Mouse (Mus musculus) spleen, postnatal 14 days (tissue): ENCODE data around the gene Dtd2.
A peak's percentile ranks its signal among the peaks of the same experiment; 100 is the strongest.

Source experiments
- DNase-seq, 2 experiments: peaks; one replicate each; pipeline ENCODE4 v3.0.0; 2021 to 2022; ENCODE audit warnings: low spot score in 2 of 2

The Dtd2 gene

GRCm38 (mm10) chr12:51985163-51985748 lies 21.0 kb downstream of the Dtd2 start:
- no peak for DNase-seq

- DNase-seq: no peak
Measured at GRCm38 (mm10) chr12:51983625-51984024, 22.7 kb downstream of the Dtd2 start.

DNA sequence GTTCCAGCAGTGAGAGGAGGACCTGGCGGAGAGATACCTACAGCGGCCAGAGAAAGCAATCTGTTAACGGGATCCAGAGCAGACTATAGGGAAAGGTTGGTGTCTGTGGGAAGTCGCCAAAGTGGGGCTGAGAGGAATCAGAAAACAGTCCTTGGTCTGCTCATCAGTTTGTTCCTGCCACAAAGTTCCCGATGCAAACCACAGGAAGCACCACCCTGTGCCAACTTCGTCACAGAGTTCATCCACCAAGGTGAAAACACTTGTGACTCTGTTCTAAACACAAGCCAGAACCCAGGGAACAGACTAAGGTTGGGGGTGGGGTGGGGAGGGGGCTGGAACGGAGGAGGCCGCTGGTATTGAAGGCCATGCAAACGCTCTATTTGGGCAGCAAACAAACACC lies 29.8 kb downstream of the Dtd2 start:
- no peak for DNase-seq

GRCm38 (mm10) chr12:51974381-51974780 lies 31.9 kb downstream of the Dtd2 start:
- DNase-seq: no peak

DNA sequence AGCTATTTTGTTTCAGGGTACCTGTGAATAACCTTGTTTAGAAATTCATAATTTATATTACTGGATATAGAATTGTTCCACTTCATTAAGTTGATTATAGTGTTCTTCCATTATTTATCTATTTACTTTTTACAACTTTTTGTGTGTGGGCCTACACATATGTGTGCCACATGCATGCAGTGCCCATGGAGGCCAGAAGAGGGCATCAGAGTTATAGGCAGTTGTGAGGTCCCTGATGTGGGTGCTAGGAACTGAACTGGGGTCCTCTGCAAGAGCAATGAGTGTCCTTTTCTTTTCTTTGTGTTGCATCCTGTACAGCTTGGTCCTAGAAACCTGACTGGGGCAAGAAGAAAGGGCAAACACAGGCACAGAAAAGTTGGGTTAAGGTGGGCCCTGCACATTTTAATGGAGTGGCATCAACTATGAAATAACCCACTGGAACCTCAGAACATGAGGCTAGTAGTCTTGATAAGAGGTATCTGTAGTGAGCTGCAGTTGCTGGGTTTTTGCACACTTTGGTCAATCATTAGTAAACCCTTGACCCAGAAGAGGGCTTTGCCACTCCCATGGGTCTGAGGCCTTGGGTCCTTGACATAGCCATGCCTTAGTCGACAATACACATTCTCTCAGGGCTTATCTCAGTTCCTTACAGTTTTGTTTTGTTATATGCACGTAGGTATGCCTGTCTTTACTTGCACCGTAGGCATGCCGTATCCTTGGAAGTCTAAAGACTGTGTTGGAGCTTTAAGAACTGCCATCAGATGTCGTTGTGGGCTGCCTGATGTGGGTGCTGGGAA lies 33.8 kb downstream of the Dtd2 start:
- DNase-seq: no peak

DNA sequence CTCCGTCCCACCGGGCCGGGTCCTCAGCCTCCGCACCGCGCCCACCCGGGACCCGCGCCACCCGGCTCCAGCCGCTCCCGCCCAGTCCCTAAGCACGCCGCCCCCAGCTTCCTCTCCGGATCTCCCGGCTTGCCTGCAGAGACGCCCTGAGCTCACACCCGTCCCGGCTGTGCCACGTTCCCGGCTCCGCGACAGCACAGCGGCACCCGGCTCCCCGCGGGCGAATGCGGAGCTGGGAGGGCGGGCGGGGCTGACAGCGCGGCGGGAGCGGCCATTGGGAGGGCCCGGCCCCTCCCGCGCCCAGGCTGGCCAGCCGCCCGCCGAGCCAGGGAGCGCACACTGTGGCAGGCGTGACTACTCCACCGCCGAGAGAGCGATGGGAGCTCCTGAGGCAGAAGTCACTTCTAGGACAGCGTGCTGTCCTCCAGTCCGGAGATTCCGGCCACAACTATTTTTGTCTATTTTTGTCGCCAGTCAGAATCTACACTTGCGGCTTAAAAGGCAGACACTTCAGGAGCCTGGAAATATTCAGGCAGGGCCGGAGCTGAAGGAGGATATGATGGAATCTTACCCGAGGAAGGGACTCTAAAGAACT lies 35.1 kb downstream of the Dtd2 start, which contains the start of gene Heatr5a:
TSS of gene Heatr5a (minus strand) at position 252 of the 595 bp plus-strand sequence.
- peak; percentile 83 to 87 for DNase-seq

- DNase-seq: peak in 1 of 2 experiments; percentile 47
Measured at GRCm38 (mm10) chr12:51970352-51971069, 35.8 kb downstream of the Dtd2 start.

DNA sequence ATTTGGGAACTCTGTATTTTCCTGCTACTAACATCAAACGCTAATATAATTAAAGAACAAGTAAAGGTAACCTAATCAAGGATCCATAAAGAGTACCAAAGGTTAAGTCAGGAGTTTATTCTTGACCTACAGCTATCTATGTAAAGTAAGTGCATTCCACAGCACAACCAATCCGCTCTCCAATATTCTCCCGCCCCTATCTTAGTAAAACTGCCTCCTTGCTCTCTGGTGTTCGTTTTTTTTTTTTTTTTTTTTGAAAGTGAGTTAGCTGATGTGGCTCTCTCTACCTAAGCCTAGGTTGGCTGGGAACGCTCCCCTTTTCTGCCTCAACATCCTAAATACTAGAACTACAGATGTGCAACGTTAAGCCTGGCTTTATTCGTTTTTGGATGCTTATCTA lies 36.4 kb downstream of the Dtd2 start:
- no peak for DNase-seq

GRCm38 (mm10) chr12:51969092-51969491 lies 37.2 kb downstream of the Dtd2 start:
- no peak for DNase-seq

- DNase-seq: no peak
Measured at GRCm38 (mm10) chr12:51967915-51968595, 38.2 kb downstream of the Dtd2 start.

GRCm38 (mm10) chr12:51957626-51958025 lies 48.7 kb downstream of the Dtd2 start:
- no peak for DNase-seq

DNA sequence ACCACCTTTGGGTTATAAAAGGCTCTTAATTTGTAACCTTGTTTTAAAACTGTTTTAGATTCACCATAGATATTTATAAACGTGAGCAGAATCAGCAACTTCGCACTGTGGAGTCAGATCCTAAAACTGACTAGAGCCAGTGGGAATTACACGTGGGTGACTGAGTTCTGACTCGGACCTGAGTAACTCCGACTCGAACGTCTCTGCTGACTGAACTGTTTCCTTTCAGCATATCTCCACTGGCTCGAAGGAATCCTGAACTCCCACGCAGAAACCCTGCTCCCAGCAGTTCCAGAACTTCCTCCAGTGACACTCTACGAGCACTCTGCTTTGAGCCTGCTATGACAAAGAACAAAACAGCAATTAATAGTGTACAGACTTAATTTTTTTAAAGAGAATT lies 54.0 kb downstream of the Dtd2 start:
- no peak for DNase-seq

- DNase-seq: no peak
Measured at GRCm38 (mm10) chr12:51947498-51947945, 58.8 kb downstream of the Dtd2 start.

DNA sequence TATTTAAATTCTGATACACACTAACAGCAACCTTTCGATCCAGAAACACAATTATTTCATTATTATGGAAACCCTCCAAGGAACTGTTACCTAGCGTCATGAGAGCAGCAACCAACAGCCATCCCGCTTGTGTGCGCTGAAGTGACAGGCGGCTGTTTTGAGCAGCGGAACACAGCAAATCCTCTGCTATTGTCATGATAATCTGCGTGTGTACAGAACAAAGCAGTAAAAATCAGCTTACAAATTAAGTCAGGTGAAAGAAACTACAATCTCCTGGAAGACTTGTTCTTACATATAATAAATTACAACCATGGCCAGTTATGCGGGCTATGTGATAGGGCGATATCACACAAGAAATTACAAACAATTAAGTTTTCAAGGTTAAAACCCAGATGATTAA lies 61.0 kb downstream of the Dtd2 start:
- no peak for DNase-seq

- no peak for DNase-seq
Measured at GRCm38 (mm10) chr12:51939848-51940247, 66.5 kb downstream of the Dtd2 start.
